Mouse (Mus musculus): Measurements from ENCODE around the gene Mrps5.

DNA sequence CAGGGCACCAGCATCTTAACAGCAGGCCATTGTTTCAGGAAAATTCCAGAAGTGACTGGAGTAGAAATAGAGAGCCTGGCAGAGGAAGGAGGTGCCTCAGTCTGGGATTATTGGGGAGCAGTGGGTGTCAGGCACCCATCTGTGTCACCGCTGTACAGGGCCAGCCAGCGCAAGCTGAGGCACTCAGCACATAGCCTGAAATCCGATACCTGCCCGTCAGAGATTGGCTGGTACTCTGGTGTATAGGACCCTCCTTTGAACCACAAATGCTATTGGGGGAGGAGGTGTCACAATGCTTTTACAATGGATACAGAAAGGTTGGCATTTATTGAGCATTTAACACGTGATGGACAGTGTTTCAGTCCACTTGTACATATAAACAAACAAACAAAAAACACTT lies 22.0 kb downstream of the Mrps5 start:
- TF ChIP-seq GATA1 (IDR thresholded peaks at IDR 0.05; ENCODE audit: borderline replicate concordance, low read length) (no peak), FLI1 (IDR thresholded peaks at IDR 0.05; ENCODE audit: low read length) (no peak)

Measured in megakaryocyte, embryonic 14.5 days (primary cell).